Mouse (Mus musculus) limb, embryonic 10.5 days (tissue): ENCODE measurements around the gene Dscam. TPM values are rescaled to one million over a fixed set of nuclear protein-coding genes. Genes with fewer than 3 reads are reported as not detected.

Experiments used
- DNase-seq: peaks from one replicate; pipeline ENCODE4 v3.0.0-alpha.2; 2017; ENCODE audit warnings: low spot score
- H3K27ac ChIP-seq: fragments of 300-500 bp; sonication (generic); 2 replicates; pipeline ENCODE4 v1.5.1; 2016; ENCODE audit warnings: mild to moderate bottlenecking
- H3K27me3 ChIP-seq: fragments of 300-500 bp; sonication (generic); 2 replicates; pipeline ENCODE4 v1.6.1; 2016; ENCODE audit warnings: low read depth, mild to moderate bottlenecking; ENCODE audit not compliant: poor library complexity, severe bottlenecking
- H3K36me3 ChIP-seq: fragments of 300-500 bp; sonication (generic); 2 replicates; pipeline ENCODE4 v1.6.1; 2016; ENCODE audit warnings: mild to moderate bottlenecking, moderate library complexity
- H3K4me1 ChIP-seq: fragments of 300-500 bp; sonication (generic); 2 replicates; pipeline ENCODE4 v1.6.1; 2016
- H3K4me3 ChIP-seq: fragments of 300-500 bp; sonication (generic); 2 replicates; pipeline ENCODE4 v1.5.1; 2016; ENCODE audit warnings: mild to moderate bottlenecking, moderate library complexity
- H3K9me3 ChIP-seq: fragments of 300-500 bp; sonication (generic); replicated peaks from 2 replicates; pipeline ENCODE4 v1.6.1; 2016; ENCODE audit warnings: mild to moderate bottlenecking
- WGBS: fragments of 180-500 bp; shearing (Covaris S2); methylation state at CpG from one replicate; pipeline ENCODE4 v1.1.7; 2016; 5-methylcytosine and 5-hydroxymethylcytosine counted together
- polyA plus RNA-seq: library from polyadenylated mRNA; unstranded; fragments of >200 nt; fragmentation: Nextera tagmentation; extraction: Ambion mirVana; gene quantifications from 2 replicates; pipeline ENCODE4 v1.2.1, GENCODE M21; 2016

Gene Dscam
- polyA plus RNA-seq, 1 experiment from 2014 or later: not detected

GRCm38 (mm10) chr16:97033540-97034058 lies 137.0 kb downstream of the Dscam start:
- H3K9me3 ChIP-seq: no peaks in the 10 kb centered on the region
- H3K4me1 ChIP-seq: no peaks in the 10 kb centered on the region
- no peak overlapping the region for H3K4me3 ChIP-seq
- no peaks in the 10 kb centered on the region for H3K27me3 ChIP-seq
- no peaks in the 10 kb centered on the region for H3K36me3 ChIP-seq
- WGBS: 85% methylated on average over 3 of the region's 3 CpGs
- no peak for DNase-seq
- no peak overlapping the region for H3K27ac ChIP-seq

GRCm38 (mm10) chr16:97027701-97028100 lies 142.9 kb downstream of the Dscam start:
- H3K4me3 ChIP-seq: no peak overlapping the region
- DNase-seq: no peak
- no peaks in the 10 kb centered on the region for H3K36me3 ChIP-seq
- no peaks in the 10 kb centered on the region for H3K9me3 ChIP-seq
- no peak overlapping the region for H3K27ac ChIP-seq
- H3K4me1 ChIP-seq: no peaks in the 10 kb centered on the region
- WGBS: 82% methylated on average over 1 of the region's 1 CpGs
- no peaks in the 10 kb centered on the region for H3K27me3 ChIP-seq

- DNase-seq: no peak
- Histone ChIP-seq H3K4me3 (no peak overlapping the region), H3K27ac (no peak overlapping the region), H3K36me3 (no peaks in the 10 kb centered on the region), H3K9me3 (no peaks in the 10 kb centered on the region), H3K27me3 (no peaks in the 10 kb centered on the region), H3K4me1 (no peaks in the 10 kb centered on the region)
- WGBS: 94% methylated on average over 5 of the region's 5 CpGs
Observed at GRCm38 (mm10) chr16:97026803-97027202, 143.7 kb downstream of the Dscam start.

- Histone ChIP-seq H3K36me3 (no peaks in the 10 kb centered on the region), H3K4me3 (no peak overlapping the region), H3K27ac (no peak overlapping the region), H3K4me1 (no peaks in the 10 kb centered on the region), H3K27me3 (no peaks in the 10 kb centered on the region), H3K9me3 (no peaks in the 10 kb centered on the region)
- no peak for DNase-seq
- WGBS: 67% methylated on average over 4 of the region's 4 CpGs
Observed at GRCm38 (mm10) chr16:97024406-97024805, 146.1 kb downstream of the Dscam start.

GRCm38 (mm10) chr16:97021496-97021895 lies 149.1 kb downstream of the Dscam start:
- no peak for DNase-seq
- 0 out of 2 replicates have a peak, but pooled peaks cover 4% of the 10 kb centered on the region for H3K4me1 ChIP-seq
- H3K9me3 ChIP-seq: no peaks in the 10 kb centered on the region
- H3K27ac ChIP-seq: no peak overlapping the region
- no peak overlapping the region for H3K4me3 ChIP-seq
- H3K36me3 ChIP-seq: no peaks in the 10 kb centered on the region
- H3K27me3 ChIP-seq: no peaks in the 10 kb centered on the region
- WGBS: 87% methylated on average over 6 of the region's 6 CpGs

GRCm38 (mm10) chr16:97018304-97018703 lies 152.2 kb downstream of the Dscam start:
- Histone ChIP-seq H3K4me3 (no peak overlapping the region), H3K4me1 (0 out of 2 replicates have a peak, but pooled peaks cover 4% of the 10 kb centered on the region), H3K9me3 (no peaks in the 10 kb centered on the region), H3K27ac (no peak overlapping the region), H3K27me3 (no peaks in the 10 kb centered on the region), H3K36me3 (no peaks in the 10 kb centered on the region)
- no peak for DNase-seq
- WGBS: 78% methylated on average over 5 of the region's 5 CpGs

GRCm38 (mm10) chr16:97017171-97017738 lies 153.3 kb downstream of the Dscam start:
- H3K27ac ChIP-seq: no peak overlapping the region
- WGBS: 79% methylated on average over 3 of the region's 3 CpGs

GRCm38 (mm10) chr16:97016244-97016850 lies 154.2 kb downstream of the Dscam start:
- Histone ChIP-seq H3K36me3 (no peaks in the 10 kb centered on the region), H3K4me1 (0 out of 2 replicates have a peak, but pooled peaks cover 4% of the 10 kb centered on the region), H3K27ac (no peak overlapping the region), H3K27me3 (no peaks in the 10 kb centered on the region), H3K9me3 (no peaks in the 10 kb centered on the region), H3K4me3 (no peak overlapping the region)
- WGBS: 77% methylated on average over 2 of the region's 2 CpGs
- DNase-seq: no peak

More at GRCm38 (mm10) chr16:97017171-97017738, 153.3 kb downstream of the Dscam start:
- 0 out of 2 replicates have a peak, but pooled peaks cover 4% of the 10 kb centered on the region for H3K4me1 ChIP-seq
- no peaks in the 10 kb centered on the region for H3K36me3 ChIP-seq
- H3K27me3 ChIP-seq: no peaks in the 10 kb centered on the region
- no peak for DNase-seq
- H3K9me3 ChIP-seq: no peaks in the 10 kb centered on the region
- no peak overlapping the region for H3K4me3 ChIP-seq

- Histone ChIP-seq H3K4me1 (peaks cover 10% of the 10 kb centered on the region), H3K27me3 (no peaks in the 10 kb centered on the region), H3K4me3 (no peak overlapping the region), H3K36me3 (no peaks in the 10 kb centered on the region), H3K27ac (no peak overlapping the region), H3K9me3 (no peaks in the 10 kb centered on the region)
- 79% methylated on average over 3 of the region's 3 CpGs for WGBS
- no peak for DNase-seq
Observed at GRCm38 (mm10) chr16:97014343-97014742, 156.2 kb downstream of the Dscam start.

- Histone ChIP-seq H3K4me3 (no peak overlapping the region), H3K4me1 (peaks cover 26% of the 10 kb centered on the region), H3K27ac (no peak overlapping the region), H3K9me3 (no peaks in the 10 kb centered on the region), H3K36me3 (no peaks in the 10 kb centered on the region), H3K27me3 (no peaks in the 10 kb centered on the region)
- DNase-seq: no peak
- 68% methylated on average over 4 of the region's 4 CpGs for WGBS
Observed at GRCm38 (mm10) chr16:97009116-97010055, 161.2 kb downstream of the Dscam start.

GRCm38 (mm10) chr16:97007892-97008527 lies 162.5 kb downstream of the Dscam start:
- Histone ChIP-seq H3K4me3 (no peak overlapping the region), H3K27ac (no peak overlapping the region), H3K4me1 (peaks cover 26% of the 10 kb centered on the region), H3K36me3 (no peaks in the 10 kb centered on the region), H3K27me3 (no peaks in the 10 kb centered on the region), H3K9me3 (no peaks in the 10 kb centered on the region)
- 74% methylated on average over 11 of the region's 11 CpGs for WGBS
- no peak for DNase-seq

- no peak for DNase-seq
- peak overlapping the region; percentile 4; the same call in 1 of the 2 replicates for H3K27ac ChIP-seq
Observed at GRCm38 (mm10) chr16:97006854-97007182, 163.7 kb downstream of the Dscam start.

More at GRCm38 (mm10) chr16:97006854-97007182, 163.7 kb downstream of the Dscam start:
- Histone ChIP-seq H3K36me3 (no peaks in the 10 kb centered on the region), H3K27me3 (no peaks in the 10 kb centered on the region), H3K4me1 (peaks cover 26% of the 10 kb centered on the region), H3K9me3 (no peaks in the 10 kb centered on the region), H3K4me3 (no peak overlapping the region)
